Mouse (Mus musculus): ENCODE results near the gene Atp10a. TPM values are rescaled to one million over a fixed set of nuclear protein-coding genes. Genes with fewer than 3 reads are reported as not detected.

Atp10a gene
- polyA plus RNA-seq, 1 experiment from 2014 or later = 1.0 TPM

DNA sequence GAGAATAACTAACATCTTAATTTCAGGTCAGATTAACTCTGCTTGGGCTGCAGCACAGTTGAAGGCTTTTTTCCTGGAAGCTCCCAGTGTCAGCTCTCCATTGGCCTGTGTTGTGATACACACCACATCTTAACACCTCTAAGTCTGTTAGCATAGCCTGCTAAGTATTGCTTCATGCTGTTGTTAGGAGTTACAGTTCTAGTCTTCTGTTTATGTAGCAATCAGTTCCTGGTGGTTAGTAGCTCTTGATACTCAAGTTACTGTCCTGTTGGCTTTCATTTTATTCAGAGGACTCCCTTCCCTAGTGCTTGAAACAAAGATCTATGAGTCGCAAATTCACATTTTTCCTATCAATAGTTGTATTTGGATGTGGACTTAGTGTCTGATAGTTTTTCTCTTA is 39.7 kb downstream of the Atp10a start:
- no peak for TF ChIP-seq CTCF (IDR thresholded peaks at IDR 0.05; ENCODE audit: low read depth)
- Histone ChIP-seq H3K9ac (ENCODE audit: low read depth, low read length) (no peak overlapping the region), H3K4me2 (replicated peaks; ENCODE audit: low read depth) (no peak overlapping the region), H3K36me3 (ENCODE audit: control insufficient read depth, insufficient read depth) (no peaks in the 10 kb centered on the region), H3K9me3 (ENCODE audit: control insufficient read depth) (no peaks in the 10 kb centered on the region), H3K4me1 (replicated peaks; ENCODE audit: control insufficient read depth, insufficient read depth, low read length) (no peaks in the 10 kb centered on the region), H3K4me3 (ENCODE audit: low read depth, low read length) (no peak overlapping the region), H3K27me3 (replicated peaks; ENCODE audit: control insufficient read depth, insufficient read depth, low read length) (no peaks in the 10 kb centered on the region), H3K27ac (ENCODE audit: low read depth, low read length) (no peak overlapping the region)
- WGBS = 84% methylated on average over 1 of the region's 1 CpGs
- ATAC-seq = no peak

DNA sequence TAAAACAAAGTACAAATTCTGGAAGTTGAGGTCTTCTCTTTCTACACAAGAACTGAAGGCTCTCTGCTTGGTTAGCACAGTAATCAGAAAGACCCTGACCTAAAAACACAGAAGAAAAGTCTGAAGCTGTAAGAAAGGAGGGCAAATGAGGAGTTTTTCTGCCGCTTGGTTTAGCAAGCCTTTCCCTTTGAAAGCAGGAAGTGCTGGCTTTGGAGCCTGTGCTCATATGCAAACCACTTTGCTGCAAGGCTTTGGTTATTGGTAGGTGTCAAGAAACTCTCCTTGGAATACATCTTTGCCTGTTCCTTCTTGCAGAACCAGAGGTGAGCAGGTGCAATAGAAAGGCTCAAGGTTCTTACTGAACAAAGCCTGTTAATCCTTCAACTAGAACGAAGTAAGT is 41.1 kb downstream of the Atp10a start:
- Histone ChIP-seq H3K27ac (ENCODE audit: low read depth, low read length) (no peak overlapping the region), H3K4me1 (replicated peaks; ENCODE audit: control insufficient read depth, insufficient read depth, low read length) (no peaks in the 10 kb centered on the region), H3K36me3 (ENCODE audit: control insufficient read depth, insufficient read depth) (no peaks in the 10 kb centered on the region), H3K9me3 (ENCODE audit: control insufficient read depth) (no peaks in the 10 kb centered on the region), H3K4me2 (replicated peaks; ENCODE audit: low read depth) (no peak overlapping the region), H3K27me3 (replicated peaks; ENCODE audit: control insufficient read depth, insufficient read depth, low read length) (no peaks in the 10 kb centered on the region), H3K4me3 (ENCODE audit: low read depth, low read length) (no peak overlapping the region), H3K9ac (ENCODE audit: low read depth, low read length) (no peak overlapping the region)
- TF ChIP-seq CTCF (IDR thresholded peaks at IDR 0.05; ENCODE audit: low read depth) = no peak
- WGBS = 55% methylated on average over 2 of the region's 2 CpGs
- no peak for ATAC-seq

- no peak overlapping the region for H3K9ac ChIP-seq (ENCODE audit: low read depth, low read length)
- ATAC-seq = no peak
- no peak overlapping the region for H3K27ac ChIP-seq (ENCODE audit: low read depth, low read length)
- H3K27me3 ChIP-seq (replicated peaks; ENCODE audit: control insufficient read depth, insufficient read depth, low read length) = no peaks in the 10 kb centered on the region
- TF ChIP-seq CTCF (IDR thresholded peaks at IDR 0.05; ENCODE audit: low read depth) = no peak
- H3K4me2 ChIP-seq (replicated peaks; ENCODE audit: low read depth) = no peak overlapping the region
- 86% methylated on average over 7 of the region's 7 CpGs for WGBS
- no peaks in the 10 kb centered on the region for H3K4me1 ChIP-seq (replicated peaks; ENCODE audit: control insufficient read depth, insufficient read depth, low read length)
- H3K4me3 ChIP-seq (ENCODE audit: low read depth, low read length) = no peak overlapping the region
- H3K36me3 ChIP-seq (ENCODE audit: control insufficient read depth, insufficient read depth) = no peaks in the 10 kb centered on the region
- H3K9me3 ChIP-seq (ENCODE audit: control insufficient read depth) = no peaks in the 10 kb centered on the region
These were observed 42.9 kb downstream of the Atp10a start for GRCm38 (mm10) chr7:58698738-58699442.

DNA sequence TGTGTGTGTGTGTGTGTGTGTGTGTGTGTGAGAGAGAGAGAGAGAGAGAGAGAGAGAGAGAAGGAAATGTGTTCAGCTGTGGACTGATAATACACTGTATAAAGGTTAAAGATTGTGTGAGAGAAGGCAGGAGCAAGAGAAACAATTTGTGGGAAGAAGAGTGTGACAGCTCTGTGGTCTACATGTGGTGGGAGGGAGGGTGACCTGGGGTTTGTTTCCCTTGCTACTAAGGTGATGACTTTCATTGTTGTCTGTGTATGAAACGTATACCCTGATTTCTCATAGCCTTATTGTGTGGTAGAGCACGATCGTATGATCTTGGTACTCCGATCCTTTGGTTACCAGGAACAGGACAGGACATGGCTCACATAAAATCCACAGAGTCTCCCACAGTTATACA is 45.3 kb downstream of the Atp10a start:
- 92% methylated on average over 4 of the region's 4 CpGs for WGBS

DNA sequence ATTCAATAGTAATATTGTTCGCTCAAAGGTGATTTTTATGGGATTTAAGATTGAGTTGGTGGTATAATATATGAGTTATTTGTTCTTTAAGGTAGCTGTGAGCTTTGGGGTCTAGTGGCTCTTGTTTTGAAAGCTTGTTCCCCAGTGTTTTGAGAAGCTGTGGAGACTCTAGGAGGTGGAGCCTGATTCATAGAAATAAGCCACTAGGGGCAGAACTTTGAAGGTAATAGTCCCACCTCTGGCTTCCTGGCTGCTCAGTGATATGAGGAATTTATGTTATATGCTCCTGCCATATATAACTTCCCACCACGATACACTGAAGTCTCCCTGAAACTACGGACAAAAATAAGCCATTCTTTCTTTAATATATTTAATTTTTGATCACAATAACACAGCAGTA is 49.2 kb downstream of the Atp10a start:
- ATAC-seq = no peak
- H3K27me3 ChIP-seq (replicated peaks; ENCODE audit: control insufficient read depth, insufficient read depth, low read length) = no peaks in the 10 kb centered on the region

More for the DNA sequence above, 45.3 kb downstream of the Atp10a start:
- Histone ChIP-seq H3K4me1 (replicated peaks; ENCODE audit: control insufficient read depth, insufficient read depth, low read length) (no peaks in the 10 kb centered on the region), H3K4me3 (ENCODE audit: low read depth, low read length) (no peak overlapping the region), H3K9me3 (ENCODE audit: control insufficient read depth) (no peaks in the 10 kb centered on the region), H3K9ac (ENCODE audit: low read depth, low read length) (no peak overlapping the region), H3K27ac (ENCODE audit: low read depth, low read length) (no peak overlapping the region), H3K27me3 (replicated peaks; ENCODE audit: control insufficient read depth, insufficient read depth, low read length) (no peaks in the 10 kb centered on the region), H3K4me2 (replicated peaks; ENCODE audit: low read depth) (no peak overlapping the region), H3K36me3 (ENCODE audit: control insufficient read depth, insufficient read depth) (no peaks in the 10 kb centered on the region)
- no peak for TF ChIP-seq CTCF (IDR thresholded peaks at IDR 0.05; ENCODE audit: low read depth)
- ATAC-seq = no peak

DNA sequence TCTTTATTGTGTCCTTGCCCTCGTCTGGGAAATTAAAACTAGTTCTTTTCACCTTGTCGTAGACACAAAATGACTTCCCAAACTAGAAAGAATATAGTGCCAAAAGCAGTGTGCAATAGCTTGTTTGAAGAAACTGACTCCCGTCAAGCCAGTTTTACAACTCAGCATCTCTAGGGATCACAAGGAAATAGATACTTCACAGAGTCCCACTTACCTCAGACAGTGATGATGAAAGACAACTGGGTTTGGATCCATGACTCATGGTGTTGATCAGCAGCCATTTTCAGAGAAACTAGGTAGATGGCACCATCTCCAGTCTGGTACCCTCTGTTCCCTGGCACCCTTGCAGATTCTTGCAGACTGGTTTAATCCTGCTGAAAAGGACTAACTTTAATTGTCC is 53.3 kb downstream of the Atp10a start:
- TF ChIP-seq CTCF (IDR thresholded peaks at IDR 0.05; ENCODE audit: low read depth) = no peak
- Histone ChIP-seq H3K4me3 (ENCODE audit: low read depth, low read length) (no peak overlapping the region), H3K9me3 (ENCODE audit: control insufficient read depth) (no peaks in the 10 kb centered on the region), H3K27ac (ENCODE audit: low read depth, low read length) (no peak overlapping the region), H3K4me1 (replicated peaks; ENCODE audit: control insufficient read depth, insufficient read depth, low read length) (no peaks in the 10 kb centered on the region), H3K4me2 (replicated peaks; ENCODE audit: low read depth) (no peak overlapping the region), H3K9ac (ENCODE audit: low read depth, low read length) (no peak overlapping the region), H3K27me3 (replicated peaks; ENCODE audit: control insufficient read depth, insufficient read depth, low read length) (no peaks in the 10 kb centered on the region), H3K36me3 (ENCODE audit: control insufficient read depth, insufficient read depth) (no peaks in the 10 kb centered on the region)
- ATAC-seq = no peak
- WGBS = 74% methylated on average over 3 of the region's 3 CpGs

More for the DNA sequence above, 49.2 kb downstream of the Atp10a start:
- 89% methylated on average over 3 of the region's 3 CpGs for WGBS
- H3K9ac ChIP-seq (ENCODE audit: low read depth, low read length) = no peak overlapping the region
- H3K36me3 ChIP-seq (ENCODE audit: control insufficient read depth, insufficient read depth) = no peaks in the 10 kb centered on the region
- no peaks in the 10 kb centered on the region for H3K9me3 ChIP-seq (ENCODE audit: control insufficient read depth)
- H3K4me2 ChIP-seq (replicated peaks; ENCODE audit: low read depth) = no peak overlapping the region
- no peaks in the 10 kb centered on the region for H3K4me1 ChIP-seq (replicated peaks; ENCODE audit: control insufficient read depth, insufficient read depth, low read length)
- TF ChIP-seq CTCF (IDR thresholded peaks at IDR 0.05; ENCODE audit: low read depth) = no peak
- H3K4me3 ChIP-seq (ENCODE audit: low read depth, low read length) = no peak overlapping the region
- H3K27ac ChIP-seq (ENCODE audit: low read depth, low read length) = no peak overlapping the region
